Mouse (Mus musculus): ENCODE results near the gene Cox15.

The Cox15 gene

DNA sequence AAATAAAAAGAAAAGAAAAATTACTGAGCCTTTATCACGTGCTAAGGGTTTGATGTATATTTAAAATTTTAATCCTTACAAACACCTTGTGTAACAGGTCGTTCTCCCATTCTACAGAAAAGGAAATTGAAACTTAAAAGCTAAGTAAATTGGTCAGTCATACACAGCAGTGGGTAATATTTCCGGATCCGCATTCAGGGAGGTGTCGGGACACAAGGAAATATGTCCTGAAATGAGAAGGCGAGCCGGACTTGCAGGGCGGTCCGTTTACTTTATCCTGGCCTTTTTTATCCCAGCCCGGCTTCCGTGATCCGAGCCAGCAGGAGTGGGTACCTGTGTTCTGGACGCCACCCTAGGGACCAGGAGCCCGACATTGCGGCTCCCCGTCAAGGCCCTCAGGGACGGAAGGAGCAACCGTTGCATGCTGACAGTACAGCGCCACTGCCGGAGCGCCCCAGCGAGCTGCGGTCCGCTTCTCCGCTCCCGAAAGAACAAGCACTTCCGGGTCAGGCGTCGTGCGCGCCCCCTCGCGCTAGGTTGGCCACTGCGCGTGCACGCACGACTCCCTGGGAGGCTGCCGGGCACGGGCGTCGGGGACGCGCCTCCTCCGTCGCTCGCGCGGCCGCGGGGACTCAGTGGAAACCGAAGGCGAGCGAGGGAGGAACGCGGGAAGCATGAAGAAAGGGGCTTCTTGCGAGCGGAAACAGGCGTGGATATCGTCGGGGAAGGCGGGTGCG lies at the start of gene Cox15, which contains the start of gene Cutc:
Gene Cox15 (minus strand): TSS at position 512 of the 737 bp plus-strand sequence.
Gene Cutc (plus strand): TSS at position 508 of the 737 bp plus-strand sequence.
- in situ Hi-C loops (cut with MboI), result loop anchor here (5.0 kb wide), 1 partner anchor 75 kb away; no protein-coding TSS in a partner anchor

DNA sequence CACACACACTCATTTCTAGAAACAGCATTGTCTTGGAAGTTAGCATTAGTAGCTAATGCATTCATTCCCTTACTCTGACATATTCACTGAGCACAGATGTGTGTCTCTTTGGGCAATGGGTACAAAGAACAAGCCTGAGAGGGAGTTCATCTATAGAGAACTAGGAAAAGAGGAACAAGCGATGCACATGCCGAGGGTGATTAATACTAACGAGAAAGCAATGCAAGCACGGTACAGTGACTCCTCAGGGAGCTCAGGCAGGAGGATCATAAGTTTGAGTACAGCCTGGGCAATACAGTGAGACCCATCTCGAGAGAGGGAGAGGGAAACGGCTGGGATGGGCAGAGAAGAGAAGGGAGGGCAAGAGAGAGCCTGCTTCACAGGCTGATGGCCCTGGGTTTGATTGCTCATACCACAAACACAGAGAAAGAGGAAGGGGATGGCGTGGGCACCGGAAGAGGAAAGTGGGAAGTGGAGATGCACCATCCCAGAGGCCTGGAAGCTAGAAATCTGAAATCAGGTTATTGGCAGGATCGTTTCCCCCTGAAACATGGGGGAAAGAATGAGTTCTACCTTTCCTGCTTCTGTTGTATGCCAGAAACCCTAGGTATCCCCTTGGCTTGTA lies 48.7 kb upstream of the Cox15 start:
- in situ Hi-C loops (cut with MboI), result no loop called here

GRCm38 (mm10) chr19:43797216-43797615 lies 44.4 kb upstream of the Cox15 start:
- in situ Hi-C loops (cut with MboI), result no loop called here

DNA sequence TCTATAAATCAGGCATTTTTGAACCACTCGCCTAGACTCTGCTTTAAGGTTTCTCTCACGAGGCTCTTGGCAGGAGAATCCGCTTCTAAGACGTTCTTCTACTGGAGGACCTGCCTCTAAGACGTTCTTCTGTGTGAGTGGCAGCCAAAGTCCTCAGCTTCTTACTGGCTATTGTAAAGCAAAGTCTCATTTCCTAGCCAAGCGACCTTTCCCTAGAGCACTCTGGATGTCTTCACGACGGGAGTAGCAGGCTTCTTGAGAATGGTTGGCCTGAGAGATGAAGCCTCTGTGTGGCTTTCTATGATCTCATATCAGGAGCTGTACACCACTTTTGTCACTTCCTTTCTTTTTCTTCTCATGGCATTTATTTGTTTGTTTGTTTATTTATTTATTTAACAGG lies 42.7 kb upstream of the Cox15 start:
- in situ Hi-C loops (cut with MboI), result no loop called here

- in situ Hi-C loops (cut with MboI), result no loop called here
These were observed 41.2 kb upstream of the Cox15 start for GRCm38 (mm10) chr19:43793951-43794350.

DNA sequence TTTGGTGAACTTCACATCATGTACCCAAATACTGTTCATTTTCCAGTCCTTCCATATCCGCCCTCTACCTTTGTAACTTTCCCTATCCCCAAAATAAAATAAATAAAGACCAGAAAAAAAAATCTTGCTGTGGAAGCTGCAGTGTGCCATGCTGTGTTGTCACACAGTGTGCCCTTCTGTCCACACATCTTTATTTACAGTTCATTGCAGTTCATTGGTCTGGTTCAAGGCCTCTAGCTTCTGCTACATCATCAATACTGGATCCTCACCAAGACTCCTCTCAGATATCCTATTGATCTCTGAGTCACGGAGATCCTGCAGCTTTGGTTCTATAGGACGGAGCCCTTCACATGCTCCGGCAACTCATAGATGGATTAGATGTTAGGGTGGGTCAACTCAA lies 39.7 kb upstream of the Cox15 start:
- in situ Hi-C loops (cut with MboI), result no loop called here

GRCm38 (mm10) chr19:43789817-43790216 lies 37.0 kb upstream of the Cox15 start:
- in situ Hi-C loops (cut with MboI), result no loop called here

DNA sequence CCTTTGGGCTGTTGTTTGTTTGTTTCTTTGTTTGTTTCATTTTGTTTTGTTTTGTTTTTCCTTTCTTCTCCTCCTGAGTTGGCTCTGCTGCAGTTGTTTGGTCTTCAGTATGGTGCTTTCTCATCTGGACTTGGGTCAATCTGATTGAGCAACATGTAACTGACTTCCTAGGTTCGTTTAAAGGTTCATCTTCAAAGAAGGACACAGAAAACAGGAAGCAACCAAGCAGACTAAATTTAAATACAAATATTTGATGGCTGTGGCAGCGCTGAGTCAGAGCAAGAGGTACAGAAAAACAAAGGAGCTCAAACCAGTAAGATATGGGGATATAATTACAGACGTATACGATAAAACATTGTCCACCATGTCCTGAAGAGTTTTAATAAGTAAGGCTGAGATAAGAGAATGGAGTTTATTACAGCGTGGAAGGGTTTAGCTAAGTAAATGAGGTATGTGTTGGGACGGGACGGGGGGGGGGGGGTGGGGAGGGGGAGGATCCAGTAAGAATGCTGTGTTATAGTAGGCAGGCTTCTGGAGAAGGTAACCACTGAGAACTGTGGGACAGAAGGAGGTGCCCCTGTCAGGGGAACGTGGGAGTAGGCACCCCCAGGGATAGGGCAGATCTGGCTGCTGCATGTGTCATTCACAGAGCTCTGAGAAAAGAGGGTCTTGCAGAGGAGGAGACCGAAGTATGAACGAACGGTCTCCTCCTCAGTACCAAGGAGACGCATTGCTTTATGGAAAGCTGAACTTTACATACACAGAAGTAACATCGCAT lies 33.6 kb upstream of the Cox15 start:
- in situ Hi-C loops (cut with MboI), result no loop called here

DNA sequence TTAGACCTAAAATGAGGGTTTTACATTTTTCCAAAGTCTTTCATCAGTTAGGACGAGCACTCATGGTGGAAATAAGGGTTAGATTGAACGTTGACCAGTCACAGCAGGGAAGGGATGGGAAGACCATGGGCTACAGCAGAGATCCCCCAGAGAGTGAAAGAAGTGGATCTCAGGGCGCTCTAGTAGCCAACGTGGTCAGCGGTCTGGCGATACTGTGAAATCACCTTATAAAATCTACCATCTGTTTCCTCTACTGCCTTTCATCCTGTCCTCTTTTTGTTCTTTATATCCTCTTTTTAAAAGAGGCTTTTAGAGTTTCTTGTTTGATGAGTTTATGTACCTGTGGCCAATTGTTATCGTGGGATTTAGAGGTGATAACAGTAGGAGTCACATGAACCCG lies 32.0 kb upstream of the Cox15 start:
- in situ Hi-C loops (cut with MboI), result no loop called here

DNA sequence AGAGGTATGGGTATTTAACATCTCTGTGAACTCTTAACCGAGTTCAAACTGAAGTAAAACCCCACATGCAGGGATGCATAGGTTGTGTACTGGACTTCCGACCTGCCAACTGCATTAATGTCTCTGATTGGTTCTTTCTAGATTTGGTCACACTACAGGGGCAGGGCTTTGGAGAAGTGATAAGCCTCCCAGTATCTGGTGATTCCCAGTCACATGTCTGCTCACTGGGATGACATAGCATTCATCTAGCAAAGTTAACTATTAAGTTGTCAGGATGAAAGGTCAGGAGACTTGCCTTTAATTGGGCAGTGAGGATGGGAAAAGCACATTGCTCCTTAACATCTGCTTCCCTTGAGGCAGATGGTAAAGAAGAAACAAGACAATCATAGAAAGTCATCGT lies 29.2 kb upstream of the Cox15 start, which contains the start of gene Abcc2:
Gene Abcc2 (plus strand): TSS at position 213 of the 400 bp plus-strand sequence.
- in situ Hi-C loops (cut with MboI), result no loop called here

DNA sequence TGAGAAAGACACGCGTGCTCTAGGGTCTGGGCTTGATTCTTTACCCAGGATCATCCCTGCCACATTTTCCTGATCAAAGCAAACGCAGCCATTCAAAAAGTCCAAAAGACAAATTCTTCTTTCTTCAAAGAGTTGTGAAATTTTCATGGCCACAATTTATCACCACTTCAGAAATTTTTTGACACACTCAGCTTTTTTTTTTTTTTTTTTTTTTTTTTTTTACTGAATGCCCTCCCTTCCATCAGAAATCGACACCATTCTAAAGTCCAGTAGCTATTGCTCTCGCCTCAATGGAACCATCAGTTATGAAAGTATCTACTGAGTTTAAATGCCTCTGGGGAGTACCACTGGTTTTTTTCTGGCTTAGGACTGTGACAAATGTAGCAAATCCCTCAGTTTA lies 27.6 kb upstream of the Cox15 start:
- in situ Hi-C loops (cut with MboI), result no loop called here

- in situ Hi-C loops (cut with MboI), result no loop called here
These were observed 24.5 kb upstream of the Cox15 start for GRCm38 (mm10) chr19:43777308-43777707.

- in situ Hi-C loops (cut with MboI), result no loop called here
These were observed 23.8 kb upstream of the Cox15 start for GRCm38 (mm10) chr19:43776561-43776960.

DNA sequence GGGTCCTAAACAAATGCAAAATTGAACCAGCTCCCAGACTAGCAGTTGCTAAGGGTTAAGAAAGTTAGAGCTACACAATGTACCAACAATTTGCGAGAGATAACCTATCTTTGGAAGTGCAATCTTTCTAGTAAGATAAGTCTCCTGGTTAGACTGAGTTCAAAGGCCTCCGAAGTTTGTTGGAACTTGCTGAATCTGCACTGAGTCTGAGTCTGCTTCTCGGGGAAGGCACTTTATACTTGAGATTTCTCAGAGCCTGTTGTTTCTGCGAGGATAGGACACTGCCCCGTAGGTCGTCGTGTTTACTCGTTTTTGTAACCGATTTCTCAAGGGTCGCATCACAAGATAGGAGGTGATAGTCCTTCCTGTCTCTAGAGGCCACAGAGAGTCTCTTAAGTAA lies 22.6 kb upstream of the Cox15 start:
- in situ Hi-C loops (cut with MboI), result no loop called here

GRCm38 (mm10) chr19:43772311-43772710 lies 19.5 kb upstream of the Cox15 start:
- in situ Hi-C loops (cut with MboI), result no loop called here

DNA sequence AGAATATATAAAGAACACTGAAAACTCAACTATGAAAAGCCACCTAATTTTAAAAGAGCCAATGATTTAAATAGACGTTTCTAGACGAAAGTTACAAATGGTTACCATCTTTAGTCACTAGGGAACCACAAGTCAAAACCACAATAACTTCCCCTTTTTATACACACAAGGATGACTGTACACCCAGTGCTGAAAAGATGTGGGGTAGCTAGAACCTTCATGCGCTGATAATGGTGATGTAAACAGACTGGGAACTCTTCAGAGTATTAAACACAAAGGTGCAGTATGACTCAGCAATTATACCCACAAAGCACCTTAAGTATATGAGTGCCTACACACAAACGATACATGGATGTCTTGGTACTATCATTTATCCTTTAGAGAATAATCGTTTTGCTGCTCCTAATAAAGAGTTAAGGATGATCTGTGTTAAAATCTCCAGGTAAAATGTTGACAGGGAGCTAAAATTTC lies 18.7 kb upstream of the Cox15 start:
- in situ Hi-C loops (cut with MboI), result no loop called here

- in situ Hi-C loops (cut with MboI), result no loop called here
These were observed 17.8 kb upstream of the Cox15 start for GRCm38 (mm10) chr19:43770584-43770983.

- in situ Hi-C loops (cut with MboI), result no loop called here
These were observed 16.7 kb upstream of the Cox15 start for GRCm38 (mm10) chr19:43769366-43769960.

DNA sequence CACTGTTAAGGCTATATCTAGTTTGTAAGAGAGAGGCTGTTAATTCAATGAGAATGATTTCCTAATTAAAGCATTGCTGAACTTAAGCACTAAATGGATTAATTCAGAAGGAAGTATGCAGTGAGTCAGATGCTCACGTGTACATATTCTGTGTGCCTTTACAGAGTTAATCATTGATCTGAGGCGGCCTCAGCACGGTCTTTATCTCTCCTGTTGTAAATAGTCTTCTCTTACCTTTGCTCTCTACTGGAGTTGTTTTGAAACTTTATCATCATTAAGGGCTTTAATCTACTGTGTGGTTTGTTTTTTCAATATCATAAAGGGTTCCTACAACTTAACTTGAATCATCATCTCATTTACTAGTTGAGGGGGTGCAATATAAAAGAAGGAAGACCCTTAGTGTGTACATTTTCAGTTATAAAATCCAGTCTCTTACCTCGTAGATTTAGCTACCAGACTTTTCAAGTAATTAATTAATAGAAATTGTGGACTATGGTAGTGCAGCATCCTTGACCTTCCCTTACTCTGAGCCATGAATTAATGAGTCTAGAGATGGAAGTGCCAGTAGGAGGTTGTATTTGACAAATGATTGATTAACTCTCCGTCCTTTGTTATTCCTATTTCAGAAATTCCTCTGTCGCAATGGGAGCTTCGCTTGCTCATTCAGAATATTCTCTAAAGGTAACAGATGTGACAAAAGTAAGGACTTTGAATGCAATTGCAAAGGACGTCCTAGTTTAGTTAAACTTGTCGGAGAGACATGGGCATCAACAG lies 14.9 kb upstream of the Cox15 start:
- in situ Hi-C loops (cut with MboI), result no loop called here

- in situ Hi-C loops (cut with MboI), result no loop called here
These were observed 13.7 kb upstream of the Cox15 start for GRCm38 (mm10) chr19:43766451-43766850.

DNA sequence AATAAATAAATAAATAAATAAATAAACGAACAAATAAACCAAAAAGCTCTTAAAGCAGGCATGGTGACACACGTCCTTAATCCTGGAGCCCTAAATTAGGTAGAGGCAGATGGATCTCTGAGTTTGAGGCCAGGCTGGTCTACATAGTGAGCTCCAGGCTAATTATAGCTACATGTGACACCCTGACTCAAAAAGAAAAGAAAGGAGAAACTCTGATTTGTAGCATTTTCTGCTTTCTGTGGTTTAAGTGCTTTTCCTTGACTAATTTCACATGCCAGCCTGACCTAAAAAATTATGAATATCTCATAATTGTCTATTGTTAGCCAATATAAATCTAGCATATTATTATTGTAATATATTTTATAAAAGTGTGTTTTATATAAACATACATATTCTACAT lies 9.6 kb upstream of the Cox15 start:
- in situ Hi-C loops (cut with MboI), result no loop called here
